Mouse (Mus musculus) embryonic facial prominence, embryonic 15.5 days (tissue): ENCODE results near the gene S100a5. TPM values are rescaled to one million over a fixed set of nuclear protein-coding genes. Genes with fewer than 3 reads are reported as not detected.

Source experiments
- ATAC-seq: fragments of 200-750 bp; cut with Nextera tagmentation; 2 replicates; pipeline ENCODE4 v1.8.0; 2017; ENCODE audit warnings: low read depth, moderate TSS enrichment; ENCODE audit not compliant: insufficient number of reproducible peaks, low FRiP score, low TSS enrichment
- H3K27ac ChIP-seq: fragments of 300-500 bp; sonication (generic); replicated peaks from 2 replicates; pipeline ENCODE4 v1.5.1; 2015; ENCODE audit warnings: mild to moderate bottlenecking, inconsistent platforms
- H3K27me3 ChIP-seq: fragments of 300-500 bp; sonication (generic); 2 replicates; pipeline ENCODE4 v1.6.1; 2015; ENCODE audit warnings: inconsistent platforms
- H3K36me3 ChIP-seq: fragments of 300-500 bp; sonication (generic); 2 replicates; pipeline ENCODE4 v1.6.1; 2015; ENCODE audit warnings: mild to moderate bottlenecking, inconsistent platforms
- H3K4me1 ChIP-seq: fragments of 300-500 bp; sonication (generic); 2 replicates; pipeline ENCODE4 v1.6.1; 2015; ENCODE audit warnings: inconsistent platforms
- H3K4me2 ChIP-seq: fragments of 300-500 bp; sonication (generic); replicated peaks from 2 replicates; pipeline ENCODE4 v1.6.1; 2015; ENCODE audit warnings: mild to moderate bottlenecking, inconsistent platforms
- H3K4me3 ChIP-seq: fragments of 300-500 bp; sonication (generic); replicated peaks from 2 replicates; pipeline ENCODE4 v1.5.1; 2015; ENCODE audit warnings: mild to moderate bottlenecking, inconsistent platforms
- H3K9ac ChIP-seq: fragments of 300-500 bp; sonication (generic); 2 replicates; pipeline ENCODE4 v1.6.1; 2015; ENCODE audit warnings: inconsistent platforms
- H3K9me3 ChIP-seq: fragments of 300-500 bp; sonication (generic); replicated peaks from 2 replicates; pipeline ENCODE4 v1.6.1; 2016; ENCODE audit warnings: inconsistent platforms
- WGBS: fragments of 180-500 bp; shearing (Covaris S2); methylation state at CpG from one replicate; pipeline ENCODE4 v1.1.7; 2015; 5-methylcytosine and 5-hydroxymethylcytosine counted together
- polyA plus RNA-seq: library from polyadenylated mRNA; unstranded; fragments of >200 nt; fragmentation: Nextera tagmentation; extraction: Ambion mirVana; gene quantifications from 2 replicates; pipeline ENCODE4 v1.2.1, GENCODE M21; 2015

S100a5 gene
- polyA plus RNA-seq, 1 experiment from 2014 or later: 3.1 TPM

GRCm38 (mm10) chr3:90626266-90627021 is 18.1 kb downstream of the S100a5 start:
- Histone ChIP-seq H3K27ac (no peak overlapping the region), H3K36me3 (no peaks in the 10 kb centered on the region), H3K4me2 (no peak overlapping the region), H3K4me3 (no peak overlapping the region), H3K4me1 (peaks cover 16% of the 10 kb centered on the region), H3K9ac (no peak overlapping the region), H3K9me3 (no peaks in the 10 kb centered on the region), H3K27me3 (no peaks in the 10 kb centered on the region)
- 70% methylated on average over 9 of the region's 9 CpGs for WGBS
- ATAC-seq: no peak

- H3K27me3 ChIP-seq: no peaks in the 10 kb centered on the region
- no peak overlapping the region for H3K4me3 ChIP-seq
- no peak for ATAC-seq
- no peaks in the 10 kb centered on the region for H3K36me3 ChIP-seq
- H3K9me3 ChIP-seq: no peaks in the 10 kb centered on the region
- WGBS: 89% methylated on average over 5 of the region's 5 CpGs
- no peak overlapping the region for H3K4me2 ChIP-seq
- no peak overlapping the region for H3K27ac ChIP-seq
- H3K9ac ChIP-seq: no peak overlapping the region
- H3K4me1 ChIP-seq: peaks cover 16% of the 10 kb centered on the region
Observed at GRCm38 (mm10) chr3:90627366-90627765, 19.0 kb downstream of the S100a5 start.

GRCm38 (mm10) chr3:90627807-90628206 is 19.5 kb downstream of the S100a5 start:
- Histone ChIP-seq H3K9me3 (no peaks in the 10 kb centered on the region), H3K27ac (no peak overlapping the region), H3K4me3 (no peak overlapping the region), H3K4me1 (peaks cover 16% of the 10 kb centered on the region), H3K9ac (no peak overlapping the region), H3K27me3 (no peaks in the 10 kb centered on the region), H3K36me3 (no peaks in the 10 kb centered on the region), H3K4me2 (no peak overlapping the region)
- 60% methylated on average over 4 of the region's 4 CpGs for WGBS
- no peak for ATAC-seq

GRCm38 (mm10) chr3:90629298-90629697 is 21.0 kb downstream of the S100a5 start:
- H3K27ac ChIP-seq: no peak overlapping the region
- H3K27me3 ChIP-seq: no peaks in the 10 kb centered on the region
- WGBS: 69% methylated on average over 2 of the region's 2 CpGs
- 0 out of 2 replicates have a peak, but pooled peaks cover 4% of the 10 kb centered on the region for H3K4me1 ChIP-seq
- H3K9ac ChIP-seq: no peak overlapping the region
- H3K4me3 ChIP-seq: no peak overlapping the region
- H3K9me3 ChIP-seq: no peaks in the 10 kb centered on the region
- ATAC-seq: peak; percentile 55; the same call in 1 of the 2 replicates
- H3K4me2 ChIP-seq: no peak overlapping the region
- H3K36me3 ChIP-seq: no peaks in the 10 kb centered on the region

- 80% methylated on average over 2 of the region's 2 CpGs for WGBS
- H3K4me1 ChIP-seq: no peaks in the 10 kb centered on the region
Observed at GRCm38 (mm10) chr3:90631984-90632383, 23.7 kb downstream of the S100a5 start.

GRCm38 (mm10) chr3:90638511-90639275 is 30.4 kb downstream of the S100a5 start:
- no peak for ATAC-seq
- Histone ChIP-seq H3K36me3 (no peaks in the 10 kb centered on the region), H3K27ac (no peak overlapping the region), H3K4me2 (no peak overlapping the region), H3K27me3 (no peaks in the 10 kb centered on the region), H3K4me1 (no peaks in the 10 kb centered on the region), H3K9me3 (no peaks in the 10 kb centered on the region), H3K9ac (no peak overlapping the region), H3K4me3 (no peak overlapping the region)
- 47% methylated on average over 1 of the region's 1 CpGs for whole genome bisulfite sequencing

More at GRCm38 (mm10) chr3:90631984-90632383, 23.7 kb downstream of the S100a5 start:
- ATAC-seq: no peak
- Histone ChIP-seq H3K9ac (no peak overlapping the region), H3K36me3 (no peaks in the 10 kb centered on the region), H3K4me2 (no peak overlapping the region), H3K9me3 (no peaks in the 10 kb centered on the region), H3K27me3 (no peaks in the 10 kb centered on the region), H3K4me3 (no peak overlapping the region), H3K27ac (no peak overlapping the region)

- WGBS: 52% methylated on average over 7 of the region's 7 CpGs
Observed at GRCm38 (mm10) chr3:90639511-90640154, 31.3 kb downstream of the S100a5 start.

GRCm38 (mm10) chr3:90640981-90641380 is 32.7 kb downstream of the S100a5 start:
- Histone ChIP-seq H3K27ac (no peak overlapping the region), H3K4me1 (no peaks in the 10 kb centered on the region), H3K9me3 (no peaks in the 10 kb centered on the region), H3K4me2 (no peak overlapping the region), H3K27me3 (no peaks in the 10 kb centered on the region), H3K9ac (no peak overlapping the region), H3K4me3 (no peak overlapping the region), H3K36me3 (no peaks in the 10 kb centered on the region)
- WGBS: 75% methylated on average over 7 of the region's 7 CpGs
- no peak for ATAC-seq

More at GRCm38 (mm10) chr3:90639511-90640154, 31.3 kb downstream of the S100a5 start:
- ATAC-seq: no peak
- Histone ChIP-seq H3K4me1 (no peaks in the 10 kb centered on the region), H3K27ac (no peak overlapping the region), H3K9me3 (no peaks in the 10 kb centered on the region), H3K9ac (no peak overlapping the region), H3K4me3 (no peak overlapping the region), H3K27me3 (no peaks in the 10 kb centered on the region), H3K36me3 (no peaks in the 10 kb centered on the region), H3K4me2 (no peak overlapping the region)

- no peaks in the 10 kb centered on the region for H3K27me3 ChIP-seq
- no peak overlapping the region for H3K4me3 ChIP-seq
- H3K36me3 ChIP-seq: no peaks in the 10 kb centered on the region
- no peak overlapping the region for H3K9ac ChIP-seq
- H3K4me2 ChIP-seq: no peak overlapping the region
- WGBS: 45% methylated on average over 3 of the region's 3 CpGs
- no peaks in the 10 kb centered on the region for H3K9me3 ChIP-seq
- no peak for ATAC-seq
- no peak overlapping the region for H3K27ac ChIP-seq
- H3K4me1 ChIP-seq: no peaks in the 10 kb centered on the region
Observed at GRCm38 (mm10) chr3:90644220-90644619, 35.9 kb downstream of the S100a5 start.

GRCm38 (mm10) chr3:90647291-90647690 is 39.0 kb downstream of the S100a5 start:
- no peak for ATAC-seq
- WGBS: 77% methylated on average over 1 of the region's 1 CpGs

GRCm38 (mm10) chr3:90648981-90649380 is 40.7 kb downstream of the S100a5 start:
- Histone ChIP-seq H3K4me3 (no peak overlapping the region), H3K27ac (no peak overlapping the region), H3K4me1 (no peaks in the 10 kb centered on the region), H3K36me3 (no peaks in the 10 kb centered on the region), H3K4me2 (no peak overlapping the region), H3K9ac (no peak overlapping the region), H3K9me3 (no peaks in the 10 kb centered on the region), H3K27me3 (no peaks in the 10 kb centered on the region)
- no peak for ATAC-seq

More at GRCm38 (mm10) chr3:90647291-90647690, 39.0 kb downstream of the S100a5 start:
- no peak overlapping the region for H3K9ac ChIP-seq
- H3K4me2 ChIP-seq: no peak overlapping the region
- no peaks in the 10 kb centered on the region for H3K36me3 ChIP-seq
- H3K27me3 ChIP-seq: no peaks in the 10 kb centered on the region
- no peaks in the 10 kb centered on the region for H3K9me3 ChIP-seq
- no peak overlapping the region for H3K27ac ChIP-seq
- no peak overlapping the region for H3K4me3 ChIP-seq
- no peaks in the 10 kb centered on the region for H3K4me1 ChIP-seq
